Mouse (Mus musculus) 3134 (cell line): ENCODE data around the gene Lrba.

Experiments
- DNase-seq: peaks from one replicate; pipeline ENCODE4 v3.0.0-alpha.2; 2011; ENCODE audit warnings: low spot score; ENCODE audit not compliant: insufficient read length; ENCODE audit errors: extremely low read depth

The Lrba gene

DNA sequence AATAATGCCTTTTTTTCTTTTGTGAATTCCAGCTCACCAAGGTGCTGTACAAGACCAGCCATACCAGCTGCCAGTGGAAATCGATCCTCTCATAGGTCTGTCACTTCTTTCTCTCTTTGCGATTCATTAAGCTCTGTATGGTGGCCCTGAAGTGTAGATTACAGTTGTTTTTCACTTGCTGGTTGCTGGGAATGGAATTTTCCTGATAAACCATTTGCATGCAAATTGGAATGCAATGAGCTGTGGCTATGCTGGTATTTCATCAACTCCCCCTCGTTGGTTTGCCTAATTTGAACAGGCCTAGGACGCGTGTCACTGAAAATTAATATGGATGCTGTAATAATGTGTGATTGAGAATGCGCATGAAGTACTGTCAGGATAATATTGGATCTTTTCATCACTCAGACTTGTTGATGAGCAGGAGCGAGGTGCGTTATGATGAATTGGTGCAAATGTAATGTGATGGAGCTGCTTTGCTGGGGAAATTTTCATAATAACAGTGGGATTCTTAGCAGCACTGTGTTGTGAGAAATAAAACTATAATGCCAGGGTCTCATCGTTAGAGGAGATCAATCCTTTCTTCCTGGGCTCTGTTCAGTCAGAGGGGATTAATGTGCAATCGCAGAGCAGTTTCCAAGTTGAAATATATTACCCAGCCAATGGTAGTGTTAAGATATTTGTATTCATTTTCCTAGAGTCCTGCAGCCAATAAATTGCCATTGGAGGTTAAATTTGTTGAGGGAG, 521.5 kb downstream of the Lrba start:
- no peak for DNase-seq

DNA sequence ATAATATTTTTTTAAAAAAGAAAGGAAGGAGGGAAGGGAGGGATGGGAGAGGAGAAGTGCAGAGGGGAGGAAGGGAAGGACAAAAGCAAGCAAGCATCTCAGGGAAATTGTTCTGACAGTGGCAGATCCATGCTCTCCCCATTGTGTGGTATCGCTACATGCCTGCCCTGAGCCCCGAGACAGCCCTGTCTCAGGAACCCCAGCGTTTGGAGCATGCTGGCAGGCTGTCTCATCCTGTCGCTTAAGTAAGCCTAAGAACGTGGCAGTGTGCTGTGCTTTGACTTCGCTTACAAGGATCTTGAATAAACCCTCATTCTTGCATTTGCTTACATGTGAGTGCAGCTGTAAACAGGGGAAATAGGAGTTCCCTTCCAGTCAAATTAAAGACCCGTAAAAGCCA, 526.2 kb downstream of the Lrba start:
- no peak for DNase-seq

DNA sequence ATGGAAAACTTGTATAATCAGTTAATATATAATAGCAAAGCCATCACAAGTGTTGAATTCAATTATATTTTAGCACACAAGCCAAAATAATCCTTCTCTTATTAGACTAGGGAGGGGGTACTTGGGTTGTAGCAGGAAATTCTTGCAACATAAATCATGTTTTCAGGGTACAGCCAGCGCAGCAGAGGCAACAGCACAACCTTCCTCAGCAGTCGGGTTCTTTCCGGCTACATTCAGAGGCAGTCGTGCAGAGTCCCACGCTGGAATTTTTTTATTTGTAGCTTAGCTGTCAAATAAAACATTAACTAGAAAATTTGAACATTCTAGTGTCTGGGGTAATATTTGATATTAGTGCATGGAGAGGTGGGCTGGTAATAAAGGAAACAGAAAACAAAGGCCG, 529.7 kb downstream of the Lrba start:
- no peak for DNase-seq

DNA sequence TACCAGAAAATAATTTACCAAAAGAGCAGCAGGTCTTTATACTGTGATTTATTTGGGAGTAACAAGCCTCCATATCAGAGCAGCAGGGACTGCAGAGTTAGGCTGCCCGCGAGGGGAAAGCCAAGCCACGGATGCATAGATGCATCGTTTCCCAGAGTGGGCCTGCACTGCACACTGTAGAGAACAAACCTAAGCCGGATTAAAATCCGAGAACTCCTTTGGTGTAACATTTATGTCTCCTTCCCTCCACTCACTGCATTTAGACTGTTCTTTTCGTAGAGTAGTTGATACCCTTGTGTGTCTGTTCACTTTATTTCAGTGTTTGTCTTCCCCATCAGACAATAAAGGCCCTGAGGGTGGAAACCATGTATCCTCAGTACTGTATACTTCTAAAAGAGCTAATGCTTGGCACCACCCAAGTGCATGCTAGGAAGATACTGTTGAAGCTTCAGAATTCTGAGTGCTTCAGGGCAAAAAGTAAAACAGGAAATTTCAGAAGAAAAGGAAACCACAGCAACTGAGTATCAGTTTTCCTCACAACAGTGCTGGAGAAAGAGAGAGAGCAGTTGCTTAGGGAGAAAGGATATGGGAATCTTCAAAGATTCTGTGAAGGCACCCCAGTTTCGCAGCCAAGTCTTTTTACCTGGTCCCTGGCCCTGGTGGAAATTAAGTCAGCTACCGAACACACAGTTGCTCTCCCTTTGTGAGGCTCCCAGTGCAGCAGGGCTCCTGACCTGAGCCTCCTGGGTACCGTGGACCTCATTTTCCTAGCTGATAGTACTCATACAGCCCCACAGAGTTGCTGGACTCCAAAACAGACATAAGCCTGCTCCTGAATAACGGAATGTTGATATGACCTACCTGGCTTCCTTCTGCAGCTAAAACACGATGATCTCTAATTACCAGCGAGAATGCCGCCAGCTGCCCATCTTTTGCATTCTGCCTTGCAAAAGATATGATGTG, 530.4 kb downstream of the Lrba start:
- no peak for DNase-seq

DNA sequence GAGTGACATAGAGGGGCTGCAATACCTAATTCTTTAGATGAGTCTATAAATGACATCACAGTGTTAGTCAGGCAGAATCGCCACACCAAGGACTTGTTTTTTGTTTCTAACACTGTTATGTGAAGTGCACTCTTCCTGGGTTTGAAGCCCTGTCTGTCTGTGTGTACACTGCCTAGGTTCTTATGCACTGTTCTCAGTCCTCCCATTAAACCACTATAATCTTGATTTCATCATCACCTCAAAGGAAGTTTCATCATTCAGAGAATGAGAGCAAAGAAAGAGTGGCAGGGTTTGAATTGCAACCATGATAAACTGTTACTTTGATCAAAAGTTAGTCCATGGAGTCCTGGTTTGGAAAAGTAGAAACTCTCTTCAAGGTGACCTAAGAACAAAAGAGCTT, 532.1 kb downstream of the Lrba start:
- DNase-seq = no peak

DNA sequence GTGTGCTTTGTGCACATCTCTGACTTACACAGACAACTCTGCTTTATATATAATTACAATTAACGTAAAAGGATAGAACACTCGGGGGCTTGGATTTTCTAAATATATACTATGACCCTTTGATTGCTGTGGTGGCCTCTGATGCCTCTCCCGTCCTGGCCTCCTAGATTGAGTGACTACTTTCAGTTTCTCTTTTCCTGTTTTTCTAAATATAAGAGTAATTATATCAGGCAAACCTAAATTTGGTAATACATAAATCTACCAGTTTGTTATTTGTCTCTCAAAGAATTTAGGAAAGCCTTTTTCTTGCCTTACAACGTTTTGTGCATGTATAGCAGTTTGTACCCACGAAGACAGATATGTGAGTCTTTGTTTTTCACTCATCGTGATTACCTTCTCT, 534.2 kb downstream of the Lrba start:
- DNase-seq = no peak

DNA sequence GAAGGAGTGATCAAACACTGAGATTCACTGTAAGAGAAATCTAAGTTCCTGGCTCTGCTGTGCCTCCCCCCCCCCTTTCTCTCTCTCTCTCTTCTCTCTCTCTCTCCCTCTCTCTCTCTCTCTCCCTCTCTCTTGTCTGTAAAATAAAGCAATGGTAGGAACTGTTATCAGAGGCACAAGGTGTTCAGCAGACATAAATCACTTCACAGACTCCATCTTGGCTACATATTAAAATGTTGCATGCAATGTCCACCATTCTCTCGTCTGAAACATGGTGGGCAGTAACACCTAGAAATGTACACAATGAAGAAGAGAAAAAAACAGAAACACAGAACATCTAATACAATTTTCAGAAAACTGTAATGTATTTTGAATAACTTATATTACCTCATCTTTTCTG, 534.9 kb downstream of the Lrba start:
- no peak for DNase-seq

DNA sequence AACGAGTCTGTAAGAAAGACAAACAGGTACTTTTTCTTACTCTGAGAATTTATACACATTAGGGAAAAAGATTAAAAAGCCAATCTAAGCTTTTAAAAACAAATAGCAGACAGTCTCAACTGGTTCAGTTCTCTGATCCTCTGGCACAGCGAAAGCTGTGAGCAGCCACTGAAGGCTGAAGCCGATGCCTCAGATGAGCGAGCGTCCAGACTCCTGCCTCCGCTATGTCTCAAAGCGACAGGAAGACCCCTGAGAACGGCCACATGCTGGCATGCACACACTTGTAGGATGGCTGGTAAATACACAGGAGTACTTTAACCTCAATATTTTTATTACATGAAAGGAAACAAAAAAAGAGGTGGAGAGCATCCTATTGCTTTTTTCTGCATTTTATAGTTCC, 535.4 kb downstream of the Lrba start:
- no peak for DNase-seq

DNA sequence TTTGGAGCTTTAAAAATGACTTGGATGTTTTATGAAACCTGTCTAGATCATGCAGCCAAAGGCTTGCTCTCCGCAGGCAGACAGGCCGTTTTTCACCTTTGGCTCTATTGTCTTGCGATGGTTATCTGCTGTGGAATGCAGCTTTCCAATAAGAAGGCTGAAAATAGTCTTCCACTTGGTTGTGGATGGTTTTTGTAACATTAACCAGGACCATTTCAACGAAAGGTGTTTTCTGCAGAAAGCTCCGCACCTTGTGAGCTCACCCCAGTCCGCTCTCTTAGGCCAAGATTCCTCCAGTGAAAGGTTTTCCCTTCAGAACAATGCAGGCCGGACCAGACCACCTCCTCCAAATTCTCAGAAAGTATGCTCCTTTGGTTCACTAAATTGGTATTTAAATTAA, 536.0 kb downstream of the Lrba start:
- DNase-seq = no peak

DNA sequence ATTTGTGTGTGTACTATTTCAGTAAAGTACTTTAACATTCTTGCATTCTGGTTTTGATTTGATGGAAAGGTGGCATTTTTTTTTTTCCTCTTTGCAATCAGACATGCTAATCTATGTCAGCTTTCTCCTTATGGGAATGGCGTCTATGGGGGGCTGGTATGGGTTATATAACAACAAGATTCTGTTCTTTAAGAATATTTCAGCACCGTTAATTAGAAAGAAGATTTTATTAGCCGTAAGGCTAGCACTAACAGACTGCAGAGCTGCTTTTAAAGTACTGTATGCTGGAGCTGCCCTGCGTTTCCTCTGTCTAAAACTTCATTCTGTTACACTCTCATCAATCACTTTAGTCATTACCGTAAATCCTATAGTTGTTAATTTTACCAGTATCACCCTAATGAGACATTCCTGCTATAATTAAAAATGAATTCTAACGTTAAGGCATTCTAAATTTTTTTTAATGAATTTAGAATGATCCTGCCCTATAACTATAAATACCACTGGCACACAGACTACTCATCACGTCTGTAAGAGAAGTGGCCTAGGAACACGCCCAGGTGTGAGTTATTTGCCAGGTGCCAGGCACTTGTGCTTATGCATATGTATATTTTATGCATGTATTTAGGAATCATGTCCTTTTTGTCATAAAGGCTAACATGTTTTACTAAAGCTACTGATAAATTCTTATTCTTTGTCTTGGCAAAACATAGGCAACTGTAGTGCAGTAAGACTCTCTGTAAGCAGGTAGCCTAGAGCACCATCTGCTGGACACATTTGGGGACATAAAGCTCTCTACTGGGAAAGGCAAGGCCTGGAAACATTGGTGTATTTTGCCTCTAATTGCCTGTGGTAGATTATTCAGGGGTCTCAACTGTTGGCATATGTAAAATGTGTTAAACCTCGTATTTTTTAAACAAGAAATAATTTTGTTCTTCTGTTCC, 536.9 kb downstream of the Lrba start:
- no peak for DNase-seq

DNA sequence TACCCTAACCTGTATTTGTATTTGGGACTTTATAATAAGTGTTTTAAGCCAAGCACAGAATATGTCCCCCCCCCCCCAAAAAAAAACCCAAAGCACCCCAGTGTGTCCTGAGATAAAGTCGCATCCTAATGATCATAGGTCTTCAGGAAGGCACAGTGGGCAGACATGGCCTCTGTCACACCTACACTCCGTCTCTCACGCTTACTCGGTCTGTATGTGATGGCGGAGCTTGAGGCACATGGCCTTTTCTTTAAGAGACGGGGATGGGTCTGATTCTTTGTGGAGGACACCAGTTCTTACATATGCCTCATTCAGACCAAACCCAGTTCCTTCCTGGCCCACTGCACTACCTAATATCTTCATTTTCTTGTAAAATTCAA, 537.5 kb downstream of the Lrba start:
- DNase-seq = no peak

DNA sequence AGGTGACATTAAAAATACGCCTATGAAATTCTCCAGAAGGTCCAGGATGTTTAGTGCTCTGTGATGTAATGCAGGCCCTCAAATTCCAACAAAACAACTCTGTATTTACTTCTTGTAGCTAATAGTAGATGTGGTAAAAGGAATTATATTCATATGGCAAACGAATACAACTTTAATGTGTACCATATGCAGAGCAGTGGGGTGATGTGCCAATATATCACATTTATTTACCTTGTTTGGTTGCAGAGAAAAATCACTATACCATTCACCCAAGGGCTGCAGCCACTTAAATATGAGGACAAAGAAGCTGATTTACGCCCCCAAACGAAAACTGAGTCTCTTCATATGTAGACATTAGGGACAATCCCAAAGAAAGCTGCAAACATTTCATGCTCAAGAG, 538.0 kb downstream of the Lrba start:
- DNase-seq = no peak

DNA sequence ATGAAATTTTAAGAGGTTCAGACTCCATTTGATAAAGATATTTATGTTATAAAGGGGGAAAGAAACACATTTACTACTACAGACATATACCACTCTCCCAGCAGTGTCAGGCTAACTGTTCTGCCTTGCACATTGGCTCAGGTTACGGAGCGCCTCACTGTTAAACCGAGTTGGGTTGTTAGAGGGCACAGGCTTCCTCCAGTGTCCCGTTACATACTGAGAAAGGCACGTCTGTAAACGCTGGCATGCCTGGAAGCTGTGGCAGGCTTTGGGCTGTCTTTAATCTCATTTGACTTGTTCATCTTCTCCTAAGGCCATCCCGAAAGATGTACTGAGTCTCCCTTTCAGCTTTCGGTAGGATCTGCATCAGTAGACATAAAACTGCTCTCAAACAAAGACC, 544.1 kb downstream of the Lrba start:
- no peak for DNase-seq

DNA sequence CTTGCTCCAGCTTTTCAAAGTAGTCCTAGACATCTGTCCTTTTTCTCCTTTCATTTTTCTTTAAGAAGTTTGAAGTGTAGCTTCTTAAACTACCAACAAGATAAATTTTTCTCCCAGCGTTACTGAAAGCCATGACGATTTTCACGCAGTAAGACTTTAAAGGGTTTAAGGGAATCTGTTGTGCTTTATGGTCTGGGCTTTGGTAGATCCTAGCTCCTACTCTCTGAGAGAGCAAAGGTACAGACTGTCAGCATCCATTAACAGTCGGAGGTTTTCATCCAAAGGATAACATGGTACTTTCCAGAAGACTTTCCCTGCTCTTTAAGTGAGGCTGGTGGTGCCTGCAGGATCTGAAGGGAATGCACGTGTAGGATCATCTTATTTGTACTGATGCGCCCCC, 544.5 kb downstream of the Lrba start:
- DNase-seq = no peak

DNA sequence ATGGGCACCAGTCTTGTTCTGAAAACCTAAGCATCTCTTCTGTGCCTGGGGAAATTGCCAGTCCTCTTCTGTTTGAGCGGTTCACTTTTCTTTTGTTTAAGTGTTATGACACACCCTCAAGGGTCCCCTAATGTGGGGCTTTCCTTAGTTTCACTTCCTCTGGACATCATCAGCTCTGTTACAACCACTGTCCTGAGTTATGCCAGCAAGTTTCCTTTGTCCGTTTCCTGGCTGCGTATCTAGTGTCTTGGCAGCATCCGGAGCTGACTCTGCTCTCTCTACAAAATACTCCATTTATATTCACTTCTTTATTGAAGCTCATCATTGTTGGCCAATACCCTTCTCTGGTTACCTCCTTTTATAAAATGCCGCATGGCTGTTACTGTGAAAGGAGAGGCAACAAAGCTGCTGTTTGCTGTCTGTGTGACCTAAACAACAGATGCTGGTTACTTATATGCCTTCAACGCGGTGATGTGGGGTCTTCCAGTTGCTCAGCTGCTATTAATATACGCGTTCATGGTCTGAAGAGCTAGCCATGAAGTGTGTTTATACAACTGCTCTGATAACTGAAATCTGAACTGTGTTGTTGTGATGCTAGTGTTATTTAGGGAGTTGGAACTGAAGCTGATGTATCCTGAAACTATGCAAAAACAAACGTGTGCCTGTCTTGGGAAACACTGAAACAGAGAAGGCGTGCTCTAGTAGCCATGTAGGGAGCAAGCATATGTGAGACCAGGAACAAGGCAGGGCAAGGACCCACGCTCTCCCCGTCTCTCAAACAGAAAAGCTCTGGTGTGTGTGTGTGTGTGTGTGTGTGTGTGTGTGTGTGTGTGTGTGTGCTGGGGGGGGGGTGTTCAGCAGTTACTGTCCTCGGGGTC, 550.3 kb downstream of the Lrba start:
- no peak for DNase-seq

DNA sequence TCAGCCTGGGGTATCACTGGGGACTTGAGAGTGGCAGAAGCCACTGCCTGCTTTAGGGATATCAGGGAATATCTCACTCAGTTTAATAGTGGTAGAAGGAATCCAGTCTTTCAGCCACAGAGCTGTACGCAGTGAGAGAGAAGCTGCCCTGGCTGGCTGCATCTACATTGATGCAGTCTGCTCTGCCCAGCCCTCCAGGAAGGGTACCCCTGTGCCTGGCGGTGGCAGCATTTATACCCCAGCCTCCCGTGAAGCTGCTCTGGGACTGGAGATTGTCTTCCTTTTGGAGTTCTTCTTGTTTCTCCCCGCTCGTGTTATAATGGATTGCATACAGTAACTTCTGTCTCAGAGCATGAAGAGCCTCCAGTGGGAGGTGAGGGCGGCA, 551.0 kb downstream of the Lrba start:
- DNase-seq = no peak

DNA sequence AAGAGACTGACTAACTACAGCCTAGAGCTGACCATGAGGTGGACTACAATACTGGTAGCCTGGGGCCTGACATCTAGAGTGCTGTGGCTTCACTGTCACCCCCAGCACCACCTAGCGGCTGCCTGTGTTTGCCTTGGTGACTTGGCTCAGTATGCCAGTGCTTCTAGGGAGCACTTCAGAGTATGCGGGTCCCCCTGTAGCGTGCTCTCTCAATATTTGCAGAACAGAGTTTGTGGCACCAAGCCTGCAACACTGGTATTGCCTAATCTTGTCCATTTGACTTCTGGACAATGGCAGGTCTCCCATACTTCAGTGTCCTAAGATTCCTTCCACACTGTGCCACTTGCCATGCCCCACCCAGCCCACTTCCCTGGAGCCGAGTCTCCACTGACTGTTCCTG, 555.2 kb downstream of the Lrba start:
- DNase-seq = no peak

DNA sequence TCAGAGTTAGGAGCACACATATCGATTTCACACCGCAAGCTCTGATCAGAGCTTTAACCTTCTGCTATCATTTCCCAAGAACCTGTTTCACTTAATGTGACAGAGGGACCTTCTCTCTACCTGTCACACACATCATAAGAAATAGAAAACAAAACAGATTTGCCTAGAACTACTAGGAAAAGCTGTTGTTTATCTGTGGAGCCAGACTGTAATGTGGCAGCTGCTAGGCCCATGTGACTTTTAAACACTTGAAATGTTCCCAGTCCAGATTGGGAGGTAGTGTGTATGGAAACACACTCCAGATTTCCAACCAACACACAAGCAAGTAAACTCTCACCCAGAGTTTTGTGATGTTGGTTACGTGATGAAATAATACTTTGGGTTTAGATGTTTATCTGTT, 559.6 kb downstream of the Lrba start:
- DNase-seq = no peak

DNA sequence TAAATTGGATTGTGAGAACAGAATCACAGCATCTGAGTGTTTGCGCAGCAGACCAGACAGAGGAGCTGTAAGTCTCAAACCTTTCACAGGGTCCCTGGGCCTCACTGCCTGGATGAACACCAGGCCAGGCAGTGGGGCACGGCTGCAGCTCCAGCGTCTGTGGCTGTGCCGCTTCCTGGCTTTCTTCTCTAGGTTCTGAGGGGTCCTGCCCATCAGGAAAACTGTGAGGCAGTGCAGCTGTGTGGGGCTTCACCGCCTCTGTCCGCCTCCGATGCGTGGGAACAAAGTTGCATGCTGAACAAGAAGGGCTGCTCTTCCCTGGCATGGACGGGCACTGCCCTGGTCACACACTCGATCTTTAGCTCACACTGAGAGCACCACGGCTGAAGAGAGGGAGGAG, 560.5 kb downstream of the Lrba start:
- DNase-seq = no peak

DNA sequence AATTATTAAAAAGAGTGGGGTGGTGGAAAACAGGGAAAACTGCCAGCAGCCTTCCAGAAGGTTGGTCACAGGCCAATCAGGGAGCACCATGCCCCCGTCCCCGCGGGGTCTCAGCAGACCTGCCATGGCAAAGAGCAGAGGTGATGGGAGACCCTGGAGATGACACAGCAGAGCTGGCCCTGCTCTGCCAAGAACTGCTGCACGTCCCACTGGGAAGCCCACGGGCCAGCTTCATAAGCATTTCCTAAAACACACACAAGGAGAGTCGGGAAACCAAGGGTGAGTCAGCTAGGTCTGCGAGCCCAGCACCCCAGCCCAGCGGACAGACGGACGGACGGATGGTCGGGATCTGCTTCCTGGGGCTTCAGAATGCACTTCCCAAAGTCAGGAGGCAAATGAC, 561.8 kb downstream of the Lrba start:
- peak; percentile 54 for DNase-seq
